12 mouse cellular contexts compared by ENCODE assay signal in the genomic region with DNA sequence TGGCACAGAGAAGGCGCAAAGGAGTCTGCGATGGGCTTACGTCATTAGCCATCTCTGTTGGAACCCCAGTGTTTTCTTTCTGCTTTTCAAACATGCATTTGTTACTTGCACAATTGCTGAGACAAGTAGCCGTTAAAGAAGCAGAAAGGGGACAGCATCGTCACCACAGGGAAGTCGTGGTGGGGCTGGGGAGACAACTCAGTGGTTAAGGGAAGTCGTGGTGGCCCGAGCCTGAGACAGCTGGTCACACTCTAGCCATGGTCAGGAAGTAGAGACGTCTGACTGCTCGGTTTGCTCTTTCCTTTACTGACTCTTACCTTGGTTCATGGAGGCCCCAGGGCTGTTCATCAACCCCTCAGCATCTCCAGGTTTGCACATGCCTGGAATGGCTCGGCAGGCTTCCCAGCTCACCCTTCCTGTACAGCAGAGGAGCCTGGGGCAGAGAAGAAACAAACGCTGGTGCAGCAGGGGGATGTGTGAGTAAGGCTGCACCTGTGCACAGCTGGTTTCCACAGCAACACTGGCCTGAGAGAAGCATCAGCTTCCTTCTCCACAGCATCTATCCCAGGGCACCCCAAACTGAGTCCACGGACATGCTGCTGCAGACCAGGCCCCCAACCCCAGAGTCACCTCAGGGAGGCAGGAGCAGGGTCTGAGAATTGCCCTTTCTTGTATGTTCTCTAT.
DNase-seq lines count a peak whose midpoint lies in the region; ATAC-seq lines count a peak whose summit lies in the region.
"Had no signal": no experiment of that assay in that cellular context is flagged by ENCODE, and none has a peak within 500 bp of the region (broad histone marks: within the 10 kb centered on the region; RNA-seq: fewer than 3 reads in every experiment).

No protein-coding gene starts in this region.

- ATAC-seq in forebrain, embryonic 16.5 days = peak; percentile 57; the same call in 1 of the 2 replicates
- ATAC-seq in forebrain, embryonic 15.5 days (replicated peaks) = no peak
- 0 out of 2 replicates have a peak, but pooled peaks have one; percentile 11 for ATAC-seq in midbrain, embryonic 13.5 days
- ATAC-seq in midbrain, embryonic 11.5 days (ENCODE audit: low FRiP score) = no peak
- ATAC-seq in megakaryocyte, adult 5-6 weeks (ENCODE audit: poor library complexity, severe bottlenecking) = peak; percentile 98
- no peak for ATAC-seq in intestine, embryonic 15.5 days

- DNase-seq in midbrain, embryonic 11.5 days (ENCODE audit: low spot score, missing footprints) = no peak
- DNase-seq in thymus, postnatal 0 days (ENCODE audit: low spot score) = peak; percentile 39
- DNase-seq in kidney, adult 9 months = no peak
- DNase-seq: adrenal gland, adult 8-10 months; kidney, adult 8-10 months had no signal

- H3K36me3 ChIP-seq in forebrain, embryonic 16.5 days (ENCODE audit: control insufficient read depth, insufficient read depth) = no peaks in the 10 kb centered on the region
- no peaks in the 10 kb centered on the region for H3K36me3 ChIP-seq in forebrain, embryonic 15.5 days
- no peaks in the 10 kb centered on the region for H3K36me3 ChIP-seq in midbrain, embryonic 13.5 days
- no peaks in the 10 kb centered on the region for H3K36me3 ChIP-seq in midbrain, embryonic 11.5 days (ENCODE audit: control insufficient read depth, insufficient read depth, low read length)
- no peaks in the 10 kb centered on the region for H3K36me3 ChIP-seq in intestine, embryonic 15.5 days
- H3K36me3 ChIP-seq: forebrain, embryonic 10.5 days; heart, embryonic 13.5 days had no signal

- no peak overlapping the region for H3K27ac ChIP-seq in forebrain, embryonic 16.5 days (ENCODE audit: low read length)
- no peak overlapping the region for H3K27ac ChIP-seq in forebrain, embryonic 15.5 days (replicated peaks)
- peak overlapping the region; percentile 3; the same call in 1 of the 2 replicates for H3K27ac ChIP-seq in midbrain, embryonic 13.5 days
- no peak overlapping the region for H3K27ac ChIP-seq in midbrain, embryonic 11.5 days (ENCODE audit: low read depth, low read length)
- no peak overlapping the region for H3K27ac ChIP-seq in intestine, embryonic 15.5 days
- H3K27ac ChIP-seq: forebrain, embryonic 10.5 days; heart, embryonic 13.5 days had no signal

- no peak overlapping the region for H3K4me3 ChIP-seq in forebrain, embryonic 16.5 days (replicated peaks; ENCODE audit: low read length)
- H3K4me3 ChIP-seq in forebrain, embryonic 15.5 days = no peak overlapping the region
- H3K4me3 ChIP-seq in midbrain, embryonic 13.5 days (replicated peaks) = no peak overlapping the region
- H3K4me3 ChIP-seq in midbrain, embryonic 11.5 days (ENCODE audit: low read depth, low read length) = no peak overlapping the region
- H3K4me3 ChIP-seq in intestine, embryonic 15.5 days (replicated peaks) = no peak overlapping the region
- H3K4me3 ChIP-seq: forebrain, embryonic 10.5 days; heart, embryonic 13.5 days had no signal

- H3K9ac ChIP-seq in forebrain, embryonic 16.5 days (replicated peaks; ENCODE audit: low read depth, low read length) = no peak overlapping the region
- no peak overlapping the region for H3K9ac ChIP-seq in forebrain, embryonic 15.5 days (replicated peaks)
- no peak overlapping the region for H3K9ac ChIP-seq in midbrain, embryonic 13.5 days (replicated peaks)
- H3K9ac ChIP-seq in midbrain, embryonic 11.5 days (ENCODE audit: low read length) = no peak overlapping the region
- H3K9ac ChIP-seq in intestine, embryonic 15.5 days = no peak overlapping the region
- H3K9ac ChIP-seq: heart, embryonic 13.5 days had no signal

- H3K4me2 ChIP-seq in forebrain, embryonic 16.5 days (ENCODE audit: low read length) = no peak overlapping the region
- no peak overlapping the region for H3K4me2 ChIP-seq in forebrain, embryonic 15.5 days (replicated peaks)
- no peak overlapping the region for H3K4me2 ChIP-seq in midbrain, embryonic 13.5 days (replicated peaks)
- H3K4me2 ChIP-seq in midbrain, embryonic 11.5 days = no peak overlapping the region
- H3K4me2 ChIP-seq in intestine, embryonic 15.5 days (replicated peaks) = no peak overlapping the region
- H3K4me2 ChIP-seq: heart, embryonic 13.5 days had no signal

- no peaks in the 10 kb centered on the region for H3K9me3 ChIP-seq in forebrain, embryonic 16.5 days (ENCODE audit: control insufficient read depth, low read length)
- H3K9me3 ChIP-seq in forebrain, embryonic 15.5 days = no peaks in the 10 kb centered on the region
- H3K9me3 ChIP-seq in midbrain, embryonic 13.5 days = no peaks in the 10 kb centered on the region
- H3K9me3 ChIP-seq in midbrain, embryonic 11.5 days (ENCODE audit: control insufficient read depth, low read length) = no peaks in the 10 kb centered on the region
- H3K9me3 ChIP-seq in intestine, embryonic 15.5 days = no peaks in the 10 kb centered on the region
- H3K9me3 ChIP-seq: forebrain, embryonic 10.5 days; heart, embryonic 13.5 days had no signal

- H3K4me1 ChIP-seq in forebrain, embryonic 16.5 days (replicated peaks; ENCODE audit: control insufficient read depth, insufficient read depth, low read length) = no peaks in the 10 kb centered on the region
- no peaks in the 10 kb centered on the region for H3K4me1 ChIP-seq in forebrain, embryonic 15.5 days
- no peaks in the 10 kb centered on the region for H3K4me1 ChIP-seq in midbrain, embryonic 13.5 days (replicated peaks)
- no peaks in the 10 kb centered on the region for H3K4me1 ChIP-seq in midbrain, embryonic 11.5 days (ENCODE audit: control insufficient read depth, insufficient read depth, low read length)
- no peaks in the 10 kb centered on the region for H3K4me1 ChIP-seq in intestine, embryonic 15.5 days (replicated peaks)

- no peaks in the 10 kb centered on the region for H3K27me3 ChIP-seq in forebrain, embryonic 16.5 days (replicated peaks; ENCODE audit: control insufficient read depth, insufficient read depth, low read length)
- no peaks in the 10 kb centered on the region for H3K27me3 ChIP-seq in forebrain, embryonic 15.5 days
- no peaks in the 10 kb centered on the region for H3K27me3 ChIP-seq in midbrain, embryonic 13.5 days
- H3K27me3 ChIP-seq in midbrain, embryonic 11.5 days (ENCODE audit: control insufficient read depth, insufficient read depth, low read length) = no peaks in the 10 kb centered on the region
- H3K27me3 ChIP-seq in intestine, embryonic 15.5 days (replicated peaks) = no peaks in the 10 kb centered on the region
- H3K27me3 ChIP-seq: heart, embryonic 13.5 days had no signal

- 52% methylated on average over 13 of the region's 13 CpGs for WGBS in forebrain, embryonic 16.5 days
- WGBS in forebrain, embryonic 15.5 days = 41% methylated on average over 13 of the region's 13 CpGs
- WGBS in midbrain, embryonic 13.5 days = 54% methylated on average over 13 of the region's 13 CpGs
- WGBS in midbrain, embryonic 11.5 days = 58% methylated on average over 13 of the region's 13 CpGs
- WGBS in intestine, embryonic 15.5 days = 66% methylated on average over 13 of the region's 13 CpGs

Comparison
In these comparisons a context has a peak if more than half of its experiments do, and no peak if none do; other contexts are left out.
1. ATAC-seq: peak in forebrain, embryonic 16.5 days (single experiment), midbrain, embryonic 13.5 days (single experiment) and megakaryocyte, adult 5-6 weeks (single experiment); none in forebrain, embryonic 15.5 days (single experiment), midbrain, embryonic 11.5 days (single experiment) and intestine, embryonic 15.5 days (single experiment).